Mouse (Mus musculus): ENCODE data around the gene 3110009E18Rik. TPM values are rescaled to one million over a fixed set of nuclear protein-coding genes. Genes with fewer than 3 reads are reported as not detected.

Gene 3110009E18Rik
- polyA plus RNA-seq, 2 experiments from 2014 or later, result 25.9 to 27.3 TPM

DNA sequence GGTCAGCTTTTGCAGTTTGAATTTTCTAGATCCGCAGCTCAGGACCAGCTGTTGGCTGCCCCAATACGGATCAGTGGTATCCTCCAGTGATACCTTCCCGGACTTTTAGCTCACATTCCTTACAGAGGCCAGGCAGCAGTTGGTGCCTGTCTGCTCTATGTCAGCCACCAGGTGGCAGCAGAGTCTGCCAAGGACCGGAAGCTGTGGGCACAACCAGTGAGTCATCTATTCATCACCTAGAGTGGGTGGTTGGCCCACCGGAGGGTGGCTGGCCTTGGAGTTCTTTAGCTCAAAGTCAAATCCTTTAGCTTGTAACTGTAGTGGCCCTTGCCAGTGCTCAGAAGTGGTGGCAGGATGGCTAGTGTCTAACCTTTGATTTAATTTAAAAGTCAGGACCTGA, 76.2 kb downstream of the 3110009E18Rik start:
- ATAC-seq, result peak; percentile 99

DNA sequence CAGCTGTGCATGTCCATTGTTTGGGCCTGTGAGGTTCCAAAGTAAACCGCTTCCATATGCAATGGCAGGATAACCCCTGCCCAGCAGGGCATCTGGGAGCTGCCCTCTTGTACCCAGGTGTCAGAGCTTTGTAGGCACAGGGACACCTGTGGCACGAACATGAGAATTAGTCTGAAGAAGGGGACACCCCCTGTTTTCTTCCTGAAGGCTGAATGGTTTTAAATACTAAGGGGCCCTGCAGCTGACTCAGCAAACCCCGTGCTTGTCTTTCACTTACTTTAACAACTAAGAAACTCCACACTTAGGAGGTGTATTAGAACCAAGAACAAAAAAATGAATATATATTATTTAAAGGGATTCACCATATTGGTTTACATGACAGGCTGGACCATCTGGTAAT, 77.2 kb downstream of the 3110009E18Rik start:
- no peak for ATAC-seq

DNA sequence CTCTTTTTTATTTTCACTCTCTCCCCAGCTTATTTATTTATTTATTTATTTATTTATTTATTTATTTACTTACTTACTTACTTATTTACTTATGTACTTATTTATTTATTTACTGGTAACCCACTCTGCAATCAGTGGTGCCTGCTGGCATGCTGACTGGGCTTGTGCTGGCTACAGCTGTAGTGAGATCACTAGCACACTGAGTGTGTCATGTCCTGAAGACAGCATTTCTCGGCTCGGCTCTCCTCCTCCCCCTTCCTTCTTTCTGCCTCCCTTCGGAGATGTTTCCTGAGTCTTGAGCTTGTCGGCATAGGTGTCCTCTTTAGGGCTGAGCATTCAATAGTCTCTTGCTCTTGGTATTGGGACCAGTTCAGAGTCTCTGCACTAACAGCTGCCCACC, 78.0 kb downstream of the 3110009E18Rik start:
- ATAC-seq, result no peak

DNA sequence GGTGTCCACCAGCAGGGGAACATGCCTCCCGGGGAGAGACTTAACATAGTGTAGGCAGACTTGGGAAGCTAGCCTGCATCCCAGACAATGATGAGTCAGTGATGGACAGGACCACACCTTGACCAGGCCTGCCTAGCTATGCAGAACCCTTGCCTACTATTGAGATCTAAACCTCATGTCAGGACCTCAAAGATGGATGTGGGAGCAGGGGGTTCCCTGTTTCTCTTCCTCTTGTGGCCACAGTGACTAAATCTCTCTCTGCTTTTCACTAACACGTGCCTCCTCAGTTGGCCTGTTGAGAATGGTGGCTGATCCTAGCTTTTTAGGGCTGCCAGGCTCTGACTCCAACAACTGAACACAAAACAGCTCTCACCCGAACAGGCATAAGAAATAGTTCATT, 81.6 kb downstream of the 3110009E18Rik start:
- no peak for ATAC-seq

DNA sequence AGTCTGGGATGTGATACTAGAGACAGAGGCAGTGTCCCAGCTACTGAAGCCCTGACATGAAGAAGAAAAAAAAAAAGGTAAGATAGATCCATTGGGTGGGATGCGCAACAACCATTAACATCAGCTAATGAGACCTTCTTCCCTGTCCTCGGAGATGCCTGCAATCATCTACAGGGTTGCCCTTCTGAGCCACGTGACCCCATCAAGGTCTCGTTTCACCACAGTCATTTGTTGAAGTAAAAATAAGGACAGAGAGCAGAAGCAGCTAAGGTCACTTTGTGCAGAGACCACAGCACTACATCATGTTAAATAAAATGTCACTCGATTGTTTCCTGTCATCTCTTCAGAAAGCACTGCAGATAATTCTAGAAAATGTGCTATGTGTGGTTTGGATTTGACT, 82.8 kb downstream of the 3110009E18Rik start:
- no peak for ATAC-seq

DNA sequence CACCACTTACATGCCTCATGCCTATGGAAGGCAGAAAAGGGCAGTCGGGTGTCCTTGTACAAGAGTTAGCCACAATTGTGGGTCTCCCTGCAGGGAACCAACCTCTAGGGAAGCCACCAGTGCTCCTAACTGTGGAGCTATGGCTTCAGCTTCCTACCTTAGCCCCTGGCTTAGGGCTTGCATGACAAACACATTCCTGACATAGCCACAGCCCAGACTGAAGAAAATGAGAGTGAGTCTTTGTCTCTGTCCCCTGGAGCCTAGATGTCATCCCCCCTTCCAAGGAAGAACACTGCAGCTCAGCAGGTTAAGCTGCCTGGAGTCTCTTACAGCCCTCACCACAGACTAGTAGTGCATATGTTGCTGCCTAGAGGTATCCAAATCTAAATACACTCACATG, 83.8 kb downstream of the 3110009E18Rik start:
- no peak for ATAC-seq

DNA sequence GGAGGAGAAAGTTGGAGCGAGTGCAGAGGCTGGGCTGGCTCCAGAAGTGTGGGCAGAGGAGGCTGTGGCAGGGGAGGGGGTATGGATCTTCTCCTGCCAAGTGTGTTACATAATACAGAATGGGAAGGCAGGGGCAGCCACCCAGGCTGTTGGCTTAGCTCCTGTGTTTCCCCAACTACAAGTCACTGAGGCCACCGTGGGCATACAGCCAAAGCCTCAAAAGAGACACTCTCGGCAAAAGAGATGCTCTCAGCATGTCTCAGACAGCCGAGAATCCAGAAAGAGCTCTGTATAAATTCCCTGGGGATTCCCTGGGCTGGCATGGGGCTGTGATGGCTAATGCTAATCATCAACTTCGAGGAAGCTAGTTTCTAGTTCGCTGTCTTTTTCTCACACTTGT, 86.6 kb downstream of the 3110009E18Rik start:
- ATAC-seq, result no peak

DNA sequence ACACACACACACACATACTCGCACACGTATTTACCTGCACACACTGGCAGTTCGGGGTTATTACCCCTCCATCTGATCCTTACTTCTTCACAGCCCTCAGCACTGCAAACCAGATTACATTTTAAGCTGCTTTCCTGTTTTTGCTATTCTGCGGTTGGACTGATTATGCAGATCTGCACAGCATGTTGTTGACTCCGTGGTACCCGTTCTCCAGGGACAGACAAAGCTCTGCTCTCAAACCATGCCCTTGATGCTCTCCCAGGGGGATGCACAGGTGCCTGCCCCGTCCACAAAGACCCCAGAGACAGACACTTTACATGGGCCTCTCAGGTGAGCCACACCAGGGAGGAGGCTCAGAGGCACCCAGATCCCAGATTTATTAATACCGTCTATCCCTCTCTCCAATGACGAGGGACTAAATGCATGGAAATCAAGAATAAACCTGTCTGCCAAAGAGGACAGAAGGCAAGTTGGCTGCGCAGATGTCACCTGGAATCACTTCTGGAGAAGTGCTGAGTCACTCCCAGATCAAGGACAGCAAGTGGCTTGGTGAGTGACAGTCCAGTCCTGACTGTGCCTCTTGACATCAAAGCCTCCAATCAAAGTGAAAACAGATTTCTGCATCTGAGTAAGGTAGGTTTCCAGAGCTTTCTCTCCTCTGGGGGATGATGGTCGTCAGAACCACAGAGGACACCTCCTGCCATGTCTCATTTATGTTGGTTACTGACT, 87.7 kb downstream of the 3110009E18Rik start:
- no peak for ATAC-seq

DNA sequence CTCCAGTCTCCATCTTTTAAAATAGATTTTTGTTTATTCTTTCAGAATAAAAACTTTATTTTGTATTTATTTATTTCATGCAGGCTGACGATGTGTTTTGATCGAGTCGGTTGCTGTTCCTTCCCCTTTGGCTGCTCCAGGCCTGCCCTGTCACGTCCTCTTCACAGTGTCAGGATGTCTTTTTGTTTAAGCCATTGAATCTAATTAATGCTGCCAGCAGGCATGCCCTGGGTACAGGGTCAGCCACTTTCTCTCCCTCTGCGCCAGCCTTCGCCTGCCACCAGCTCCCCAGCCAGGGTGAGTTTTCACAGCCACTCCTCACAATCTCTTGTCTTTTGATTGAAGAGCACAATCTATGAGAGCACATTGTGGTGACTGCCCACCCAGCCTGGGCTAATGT, 99.9 kb downstream of the 3110009E18Rik start:
- no peak for ATAC-seq

DNA sequence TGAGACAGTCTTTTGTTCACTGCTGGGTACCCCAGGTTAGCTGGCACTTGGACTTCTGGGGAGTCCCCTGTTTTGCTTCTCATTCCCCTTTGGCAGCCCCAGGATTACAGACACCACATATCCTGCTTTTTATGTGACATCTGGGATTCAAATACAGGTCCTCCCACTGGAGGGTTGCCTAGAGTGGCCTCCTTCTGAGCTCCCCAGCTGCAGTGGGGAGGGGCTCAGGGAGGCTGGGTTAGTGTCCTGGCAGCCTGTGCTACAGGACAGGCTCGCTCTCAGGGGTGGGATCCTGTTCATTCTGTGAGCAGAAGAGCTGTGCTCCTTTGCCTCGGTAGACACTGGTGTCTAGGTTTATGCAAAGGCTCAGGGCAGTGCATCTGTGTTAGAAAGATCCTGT, 100.3 kb downstream of the 3110009E18Rik start:
- ATAC-seq, result no peak

DNA sequence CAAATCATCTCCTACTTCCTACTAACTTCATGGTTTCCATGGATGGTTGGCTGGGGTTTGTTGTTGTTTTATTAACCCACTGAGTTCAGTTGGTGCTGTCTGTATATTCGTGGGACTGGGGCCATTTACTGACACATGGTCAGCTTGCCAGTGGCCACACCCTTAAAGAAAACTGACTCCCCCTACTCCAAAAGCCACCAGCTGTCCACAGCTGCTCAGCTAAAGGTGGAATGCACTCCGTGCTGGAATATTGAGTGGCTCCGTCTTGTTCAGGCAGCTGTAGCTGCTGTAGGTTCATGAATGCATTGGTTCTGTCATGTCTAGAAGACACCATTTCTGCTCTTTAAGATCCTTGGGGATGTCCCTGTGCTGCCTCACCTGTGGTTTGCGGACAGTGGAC, 102.6 kb downstream of the 3110009E18Rik start:
- ATAC-seq, result no peak

DNA sequence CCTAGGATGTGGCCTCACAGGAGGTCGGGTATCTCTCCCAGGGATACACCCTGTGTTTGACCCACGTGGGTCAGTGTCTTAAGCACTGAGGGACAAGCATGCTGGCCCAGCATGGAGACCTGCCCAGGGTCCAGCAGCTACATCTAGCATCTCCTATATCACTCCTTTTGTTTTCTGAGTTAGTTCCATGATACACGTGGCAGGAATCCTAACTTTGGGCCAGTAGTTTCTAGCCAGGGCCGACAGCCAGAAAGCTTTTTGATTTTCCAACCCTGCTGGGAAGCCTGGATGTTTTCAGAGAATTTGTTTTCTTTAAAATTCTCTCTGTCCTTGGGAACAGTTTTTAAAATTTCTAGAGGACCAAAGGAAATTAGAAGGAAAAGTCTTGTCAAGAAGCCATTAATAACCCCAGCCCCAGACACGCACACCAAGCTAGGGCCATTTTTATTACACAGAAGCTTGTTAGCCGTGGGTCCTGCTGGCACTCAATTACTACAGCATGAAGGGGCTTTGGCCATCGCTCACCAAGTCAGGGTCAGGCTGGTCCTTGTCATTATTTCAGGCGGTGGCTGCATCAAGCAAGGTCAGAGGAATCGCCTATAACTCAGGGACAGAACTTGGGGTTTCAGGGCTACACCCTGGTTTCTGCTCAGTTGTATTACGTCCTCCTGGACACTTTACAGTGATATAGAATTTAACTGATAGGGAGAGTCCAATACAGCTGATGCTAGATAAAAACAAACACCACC, 108.9 kb downstream of the 3110009E18Rik start:
- no peak for ATAC-seq

DNA sequence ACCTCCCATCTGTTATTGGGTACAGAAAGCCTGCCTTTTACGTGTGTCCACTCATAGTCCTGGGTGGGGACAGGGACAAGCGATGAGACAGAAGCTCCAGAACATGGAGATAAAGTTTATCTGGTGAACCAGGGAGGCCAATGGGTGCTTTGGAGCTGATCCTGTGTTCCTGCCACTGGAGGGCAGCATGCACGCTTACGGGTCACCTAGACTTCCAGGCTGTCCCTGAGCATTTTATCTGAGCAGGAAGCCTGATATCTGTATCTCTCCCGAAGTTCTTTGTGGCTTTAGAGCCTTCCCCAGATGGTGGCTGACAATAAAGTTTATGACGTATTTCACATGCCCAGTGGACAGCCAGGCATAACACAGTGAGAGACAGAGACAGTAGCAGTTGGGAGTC, 110.3 kb downstream of the 3110009E18Rik start:
- ATAC-seq, result no peak

DNA sequence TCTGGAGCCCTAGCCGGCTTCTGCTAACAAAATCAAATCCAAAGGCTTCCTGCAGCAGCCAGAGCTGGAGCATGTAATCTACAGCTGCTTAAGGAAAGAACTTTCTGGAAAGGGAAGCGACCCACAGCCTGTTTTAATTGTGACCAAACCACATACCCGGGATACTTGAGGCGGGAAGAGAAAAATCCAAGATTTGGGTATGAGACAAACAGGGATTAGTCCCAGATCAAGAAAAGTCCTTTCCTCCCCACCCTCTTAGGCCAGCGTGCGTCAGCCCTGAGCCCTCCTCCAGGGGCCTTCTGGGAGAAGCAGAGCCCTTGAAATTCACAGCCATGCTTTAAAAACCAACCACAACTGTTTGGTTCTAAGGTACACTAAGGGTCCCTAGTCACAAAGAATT, 111.2 kb downstream of the 3110009E18Rik start:
- ATAC-seq, result no peak

DNA sequence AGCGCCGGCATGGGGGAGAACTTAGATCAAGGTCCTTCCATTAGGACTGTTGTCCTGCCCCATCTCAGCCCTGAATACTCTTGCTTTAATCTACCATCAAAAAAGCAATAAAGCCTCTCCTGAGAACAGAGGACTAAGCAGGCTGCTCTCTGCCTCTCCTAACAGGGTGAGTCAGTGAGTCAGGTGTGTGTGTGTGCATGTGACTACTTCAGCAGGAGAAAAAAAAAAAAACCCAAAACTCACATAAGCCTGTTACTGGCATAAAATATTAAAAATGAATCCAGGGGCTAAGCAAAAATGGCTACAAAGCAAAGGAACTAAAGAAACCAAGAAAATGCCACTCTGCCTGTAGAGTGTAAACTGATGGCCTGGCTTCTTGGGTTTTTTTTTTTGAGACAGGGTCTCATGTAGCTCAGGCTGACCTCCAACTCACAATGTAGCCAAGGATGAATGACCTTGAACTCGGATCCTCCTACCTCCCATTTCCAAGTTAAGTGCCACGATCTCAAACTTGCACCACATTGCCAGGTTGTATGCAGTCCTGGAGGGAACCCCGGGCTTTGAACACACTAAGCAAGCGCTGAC, 114.7 kb downstream of the 3110009E18Rik start:
- no peak for ATAC-seq

DNA sequence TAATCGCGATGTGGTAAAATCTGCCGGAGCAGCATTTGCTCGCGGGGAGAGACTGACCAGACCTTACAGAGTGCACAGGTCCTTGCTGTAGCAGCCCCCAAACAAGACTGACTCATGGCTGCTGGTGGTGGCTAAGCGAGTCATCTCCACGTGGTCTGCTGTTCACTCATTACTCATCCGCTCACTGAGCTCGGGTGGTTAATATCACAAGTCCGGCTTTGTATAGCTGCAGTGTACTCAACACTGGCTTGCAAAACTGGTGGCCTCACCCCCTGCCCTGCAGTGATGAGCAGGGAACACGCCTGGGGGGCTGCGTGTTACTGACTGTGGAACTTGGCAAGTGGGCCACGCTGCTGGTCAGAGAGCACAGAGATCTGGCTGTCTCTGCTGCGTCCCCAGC, 115.4 kb downstream of the 3110009E18Rik start:
- ATAC-seq, result no peak

DNA sequence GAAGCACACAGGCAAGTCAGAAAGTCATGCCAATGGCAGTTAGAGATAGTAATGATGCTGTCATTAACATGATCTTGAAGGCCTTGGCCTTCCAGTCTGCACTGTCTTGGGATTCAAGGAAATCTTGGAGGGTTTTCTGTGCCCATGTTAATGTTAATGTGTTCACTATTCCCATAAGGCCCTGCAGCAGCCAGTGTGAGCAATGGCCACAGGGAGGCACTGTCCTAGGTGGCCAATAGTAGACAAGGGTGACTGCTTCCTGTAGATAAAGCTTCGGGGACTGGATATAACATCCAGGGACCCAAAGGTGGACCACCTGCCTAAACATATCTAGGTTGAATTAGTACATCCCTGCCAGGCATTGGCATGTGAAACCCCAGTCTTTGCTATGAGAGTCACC, 116.1 kb downstream of the 3110009E18Rik start:
- ATAC-seq, result no peak

Other genes with a start within 250 kb of the 3110009E18Rik start
- gene Tmem177, start 208.0 kb upstream of the 3110009E18Rik start, polyA plus RNA-seq (2017; shearing (Covaris generic)), result 1 to 10 TPM; 5.6 to 6.0 TPM
- not detected for gene Cfap221, start 124.0 kb upstream of the 3110009E18Rik start, polyA plus RNA-seq (2017; shearing (Covaris generic))
- gene Sctr, start 114.3 kb upstream of the 3110009E18Rik start, polyA plus RNA-seq (2017; shearing (Covaris generic)), result under 1 TPM in 1 of 2 experiments, not detected in 1; 0.23 TPM
- gene Tmem37, start 47.1 kb upstream of the 3110009E18Rik start, polyA plus RNA-seq (2017; shearing (Covaris generic)), result 1 to 10 TPM; 1.4 to 2.5 TPM
- 100 to 1,000 TPM; 210 to 248 TPM for gene Dbi, start 109 bp upstream of the 3110009E18Rik start, polyA plus RNA-seq (2017; shearing (Covaris generic))
- not detected for gene Steap3, start 151.5 kb downstream of the 3110009E18Rik start, polyA plus RNA-seq (2017; shearing (Covaris generic))
- gene C1ql2, start 219.4 kb downstream of the 3110009E18Rik start, polyA plus RNA-seq (2017; shearing (Covaris generic)), result not detected